Comparison of ENCODE assay signal across 9 mouse cellular contexts in genomic region chr4:95487323-95487722, GRCm38 (mm10).
A peak's percentile ranks its signal among the peaks of the same experiment; 100 is the strongest.
DNase-seq lines count a peak whose midpoint lies in the region; ATAC-seq lines count a peak whose summit lies in the region.
"Had no signal": no experiment of that assay in that cellular context is flagged by ENCODE, and none has a peak within 500 bp of the region (broad histone marks: within the 10 kb centered on the region; RNA-seq: fewer than 3 reads in every experiment).

No protein-coding gene starts in this region.

- no peak for DNase-seq in lung, adult 18-20 months
- DNase-seq in urinary bladder, postnatal 4 days (ENCODE audit: low spot score in 2 of 2) = no peak
- no peak for DNase-seq in left cerebral cortex, postnatal 10 days (ENCODE audit: extremely low spot score in 1 of 2, low spot score in 2 of 2)
- DNase-seq: thymus, postnatal 36 days had no signal

- H3K4me1 ChIP-seq in hindbrain, embryonic 16.5 days (ENCODE audit: control insufficient read depth, insufficient read depth, low read depth, low read length) = no peaks in the 10 kb centered on the region
- no peaks in the 10 kb centered on the region for H3K4me1 ChIP-seq in hindbrain, embryonic 12.5 days
- H3K4me1 ChIP-seq in lung, embryonic 16.5 days (replicated peaks; ENCODE audit: control insufficient read depth, insufficient read depth, low read length) = peaks cover 28% of the 10 kb centered on the region
- H3K4me1 ChIP-seq in neural tube, embryonic 15.5 days = 0 out of 2 replicates have a peak, but pooled peaks cover 2% of the 10 kb centered on the region

- no peaks in the 10 kb centered on the region for H3K9me3 ChIP-seq in hindbrain, embryonic 16.5 days (ENCODE audit: control insufficient read depth, low read length)
- no peaks in the 10 kb centered on the region for H3K9me3 ChIP-seq in hindbrain, embryonic 12.5 days (replicated peaks)
- no peaks in the 10 kb centered on the region for H3K9me3 ChIP-seq in lung, embryonic 16.5 days (ENCODE audit: control insufficient read depth, low read length)
- H3K9me3 ChIP-seq in neural tube, embryonic 15.5 days (replicated peaks) = no peaks in the 10 kb centered on the region

- H3K27me3 ChIP-seq in hindbrain, embryonic 16.5 days (replicated peaks; ENCODE audit: control insufficient read depth, insufficient read depth, low read length) = no peaks in the 10 kb centered on the region
- no peaks in the 10 kb centered on the region for H3K27me3 ChIP-seq in hindbrain, embryonic 12.5 days
- no peaks in the 10 kb centered on the region for H3K27me3 ChIP-seq in lung, embryonic 16.5 days (ENCODE audit: control insufficient read depth, insufficient read depth, low read depth, low read length)
- no peaks in the 10 kb centered on the region for H3K27me3 ChIP-seq in neural tube, embryonic 15.5 days (replicated peaks)

- no peak overlapping the region for H3K9ac ChIP-seq in hindbrain, embryonic 16.5 days (ENCODE audit: low read depth, low read length)
- no peak overlapping the region for H3K9ac ChIP-seq in hindbrain, embryonic 12.5 days
- peak overlapping the region; percentile 26; the same call in 1 of the 2 replicates for H3K9ac ChIP-seq in lung, embryonic 16.5 days (ENCODE audit: low read length)
- no peak overlapping the region for H3K9ac ChIP-seq in neural tube, embryonic 15.5 days (replicated peaks)

- no peak overlapping the region for H3K4me2 ChIP-seq in hindbrain, embryonic 16.5 days (ENCODE audit: low read length)
- no peak overlapping the region for H3K4me2 ChIP-seq in hindbrain, embryonic 12.5 days (replicated peaks)
- no peak overlapping the region for H3K4me2 ChIP-seq in lung, embryonic 16.5 days (ENCODE audit: low read depth, low read length)
- H3K4me2 ChIP-seq in neural tube, embryonic 15.5 days = no peak overlapping the region

- WGBS in hindbrain, embryonic 16.5 days = 69% methylated on average over 7 of the region's 7 CpGs
- 81% methylated on average over 7 of the region's 7 CpGs for WGBS in hindbrain, embryonic 12.5 days
- WGBS in lung, embryonic 16.5 days = 49% methylated on average over 7 of the region's 7 CpGs
- 75% methylated on average over 7 of the region's 7 CpGs for WGBS in neural tube, embryonic 15.5 days

- no peak overlapping the region for H3K27ac ChIP-seq in hindbrain, embryonic 16.5 days (ENCODE audit: low read depth, low read length)
- H3K27ac ChIP-seq in hindbrain, embryonic 12.5 days = no peak overlapping the region
- H3K27ac ChIP-seq in lung, embryonic 16.5 days (ENCODE audit: low read length) = peak overlapping the region; percentile 60
- no peak overlapping the region for H3K27ac ChIP-seq in neural tube, embryonic 15.5 days (replicated peaks)

- no peaks in the 10 kb centered on the region for H3K36me3 ChIP-seq in hindbrain, embryonic 16.5 days (ENCODE audit: control insufficient read depth, insufficient read depth, low read length)
- no peaks in the 10 kb centered on the region for H3K36me3 ChIP-seq in hindbrain, embryonic 12.5 days
- no peaks in the 10 kb centered on the region for H3K36me3 ChIP-seq in lung, embryonic 16.5 days (ENCODE audit: control insufficient read depth, insufficient read depth, low read length)
- no peaks in the 10 kb centered on the region for H3K36me3 ChIP-seq in neural tube, embryonic 15.5 days

- no peak overlapping the region for H3K4me3 ChIP-seq in hindbrain, embryonic 16.5 days (ENCODE audit: low read length)
- no peak overlapping the region for H3K4me3 ChIP-seq in hindbrain, embryonic 12.5 days
- H3K4me3 ChIP-seq in lung, embryonic 16.5 days (ENCODE audit: low read length) = no peak overlapping the region
- no peak overlapping the region for H3K4me3 ChIP-seq in neural tube, embryonic 15.5 days (replicated peaks)

- 0 out of 2 replicates have a peak, but pooled peaks have one; percentile 40 for ATAC-seq in hindbrain, embryonic 16.5 days
- ATAC-seq in hindbrain, embryonic 12.5 days (ENCODE audit: low FRiP score) = no peak
- no peak for ATAC-seq in lung, embryonic 16.5 days (ENCODE audit: low read depth)
- ATAC-seq in common myeloid progenitor, adult 5-6 weeks (replicated peaks; ENCODE audit: low read depth, poor library complexity, severe bottlenecking) = peak; percentile 43; the same call in 1 of the 2 replicates
- ATAC-seq in neural tube, embryonic 15.5 days (ENCODE audit: low FRiP score) = 0 out of 2 replicates have a peak, but pooled peaks have one; percentile 11

- intact Hi-C loops in left cerebral cortex, postnatal 10 days (cut with DNase I) = no loop called here

Comparison
In these comparisons a context has a peak if more than half of its experiments do, and no peak if none do; other contexts are left out.
1. ATAC-seq: peak in hindbrain, embryonic 16.5 days (single experiment), common myeloid progenitor, adult 5-6 weeks (single experiment) and neural tube, embryonic 15.5 days (single experiment); none in hindbrain, embryonic 12.5 days (single experiment) and lung, embryonic 16.5 days (single experiment).